In the genomic region with DNA sequence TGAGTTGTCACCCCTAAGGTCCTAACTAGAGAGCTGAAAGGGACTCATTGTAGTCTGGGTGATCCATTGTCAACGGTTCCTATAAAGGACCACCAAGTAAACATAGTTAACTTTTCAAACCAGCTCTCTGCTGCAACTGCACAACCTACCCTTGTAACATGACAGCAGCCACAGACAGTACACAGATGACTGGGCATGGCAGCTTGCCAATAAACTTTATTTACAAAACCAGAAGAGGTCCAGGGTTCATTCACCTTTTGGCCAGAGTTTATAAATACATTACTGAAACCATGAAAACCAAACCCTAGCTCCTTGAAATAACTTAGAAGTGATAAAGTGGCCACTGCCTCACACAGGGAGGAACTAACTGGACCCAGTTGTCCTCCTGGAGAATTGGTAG, we compare ENCODE assay signal across 17 mouse cellular contexts.
DNase-seq lines count a peak whose midpoint lies in the region; ATAC-seq lines count a peak whose summit lies in the region.
"Had no signal": no experiment of that assay in that cellular context is flagged by ENCODE, and none has a peak within 500 bp of the region (broad histone marks: within the 10 kb centered on the region; RNA-seq: fewer than 3 reads in every experiment).

No protein-coding gene starts in this region.

- no peaks in the 10 kb centered on the region for H3K36me3 ChIP-seq in kidney, embryonic 15.5 days
- H3K36me3 ChIP-seq: liver, embryonic 13.5 days had no signal

- DNase-seq in kidney, adult 11 months, result peak; percentile 24
- DNase-seq in 3T3-L1 (ENCODE audit: low read depth, low spot score), result peak; percentile 66
- peak; percentile 59 for DNase-seq in A20 (ENCODE audit: low read depth, low spot score)
- DNase-seq in kidney, adult 9 months, result peak; percentile 75
- DNase-seq in cerebellum, postnatal 4 days (ENCODE audit: low spot score in 2 of 2), result no peak
- DNase-seq: cerebellum, adult 11-12 months; liver, embryonic 13.5 days; retina, postnatal 1 day; thymus, postnatal 36 days had no signal

- 41% methylated on average over 1 of the region's 1 CpGs for WGBS in kidney, embryonic 15.5 days

- H3K4me2 ChIP-seq in kidney, embryonic 15.5 days, result no peak overlapping the region
- H3K4me2 ChIP-seq: liver, embryonic 13.5 days had no signal

- no peaks in the 10 kb centered on the region for H3K4me1 ChIP-seq in kidney, embryonic 15.5 days

- peaks cover 44% of the 10 kb centered on the region for H3K27me3 ChIP-seq in kidney, embryonic 15.5 days

- no peak overlapping the region for H3K9ac ChIP-seq in kidney, embryonic 15.5 days
- H3K9ac ChIP-seq: liver, embryonic 13.5 days had no signal

- no peaks in the 10 kb centered on the region for H3K9me3 ChIP-seq in kidney, embryonic 15.5 days (replicated peaks)
- H3K9me3 ChIP-seq: liver, embryonic 13.5 days; megakaryocyte, embryonic 14.5 days had no signal

- ATAC-seq in kidney, embryonic 15.5 days (replicated peaks; ENCODE audit: low FRiP score), result no peak
- no peak for ATAC-seq in inflammation-experienced regulatory T-cells, adult 6 months
- ATAC-seq: activated CD4-positive, CD25-positive, alpha-beta regulatory T cell, adult 4 months; forebrain, embryonic 16.5 days; hindbrain, postnatal 0 days had no signal

- H3K4me3 ChIP-seq in kidney, embryonic 15.5 days (replicated peaks), result no peak overlapping the region
- H3K4me3 ChIP-seq: left cerebral cortex, adult 2 months; liver, embryonic 13.5 days; megakaryocyte, embryonic 14.5 days had no signal

- no peak overlapping the region for H3K27ac ChIP-seq in kidney, embryonic 15.5 days
- H3K27ac ChIP-seq: hindbrain, postnatal 0 days; left cerebral cortex, adult 2 months; liver, embryonic 13.5 days; stomach, postnatal 0 days had no signal

Comparison
In these comparisons a context has a peak if more than half of its experiments do, and no peak if none do; other contexts are left out.
1. DNase-seq: peak in kidney, adult 11 months (single experiment), 3T3-L1 (single experiment), A20 (single experiment) and kidney, adult 9 months (single experiment); none in cerebellum, postnatal 4 days (0 of 2).